Mouse (Mus musculus) cerebellum, adult 2 months (tissue): ENCODE measurements at regions not wholly inside any gene's neighbourhood (a gene's known extent, or its start where the extent isn't known, plus 50 kb on each side); places are given as distances from the start of the nearest gene placed in this dataset.

ENCODE experiments used
- DNase-seq, 2 experiments: peaks; one replicate each; pipeline ENCODE4 v3.0.0; 2021
- H3K27ac ChIP-seq: fragments of 200-500 bp; 2 replicates; pipeline ENCODE4 v1.5.1; 2012; ENCODE audit warnings: low read length, control low read depth, inconsistent platforms; ENCODE audit not compliant: insufficient read depth
- H3K27me3 ChIP-seq: fragments of 200-500 bp; 2 replicates; pipeline ENCODE4 v1.6.1; 2012; ENCODE audit warnings: inconsistent platforms, mild to moderate bottlenecking, low read length, moderate library complexity; ENCODE audit not compliant: control insufficient read depth, insufficient read depth
- H3K4me1 ChIP-seq: fragments of 200-500 bp; 2 replicates; pipeline ENCODE4 v1.6.1; 2011; ENCODE audit warnings: low read length; ENCODE audit not compliant: control insufficient read depth, insufficient read depth
- H3K4me3 ChIP-seq: fragments of 200-500 bp; replicated peaks from 2 replicates; pipeline ENCODE3; 2011; ENCODE audit warnings: mild to moderate bottlenecking, low read depth, low read length, control low read depth; ENCODE audit not compliant: insufficient read depth
- CTCF ChIP-seq: fragments of 200-500 bp; IDR thresholded peaks from 2 replicates; pipeline ENCODE4 v1.5.1; 2011; ENCODE audit warnings: low read depth, mild to moderate bottlenecking, control low read depth, low read length, moderate library complexity, borderline replicate concordance; ENCODE audit not compliant: insufficient read depth
- POLR2A ChIP-seq: fragments of 200-500 bp; IDR thresholded peaks from 2 replicates; pipeline ENCODE4 v1.6.1; 2011; ENCODE audit warnings: low read length, control low read depth, borderline replicate concordance; ENCODE audit not compliant: insufficient read depth
- WGBS: fragments of 180-500 bp; shearing (Covaris S2); methylation state at CpG from one replicate; pipeline ENCODE4 v1.1.7; 2018; 5-methylcytosine and 5-hydroxymethylcytosine counted together

GRCm38 (mm10) chr4:7669992-7670794 is 568.6 kb downstream of the Car8 start:
- Histone ChIP-seq H3K27ac (no peak overlapping the region), H3K4me1 (no peaks in the 10 kb centered on the region), H3K4me3 (no peak overlapping the region), H3K27me3 (no peaks in the 10 kb centered on the region)
- WGBS: 46% methylated on average over 4 of the region's 4 CpGs
- no peak for DNase-seq
- no peak for TF ChIP-seq CTCF
- TF ChIP-seq POLR2A: no peak

- Histone ChIP-seq H3K4me3 (no peak overlapping the region), H3K27ac (no peak overlapping the region), H3K4me1 (no peaks in the 10 kb centered on the region), H3K27me3 (no peaks in the 10 kb centered on the region)
- no peak for TF ChIP-seq POLR2A
- TF ChIP-seq CTCF: no peak
- 47% methylated on average over 7 of the region's 7 CpGs for WGBS
- no peak for DNase-seq
Measured at GRCm38 (mm10) chr4:7666935-7667594, 571.8 kb downstream of the Car8 start.

- Histone ChIP-seq H3K27me3 (no peaks in the 10 kb centered on the region), H3K27ac (no peak overlapping the region), H3K4me1 (no peaks in the 10 kb centered on the region), H3K4me3 (no peak overlapping the region)
- TF ChIP-seq CTCF: no peak
- no peak for TF ChIP-seq POLR2A
- DNase-seq: no peak
- WGBS: 56% methylated on average over 8 of the region's 8 CpGs
Measured at GRCm38 (mm10) chr4:7642878-7643590, 595.8 kb downstream of the Car8 start.

GRCm38 (mm10) chr4:7597671-7598390 is 641.0 kb downstream of the Car8 start:
- TF ChIP-seq CTCF: no peak
- no peak for TF ChIP-seq POLR2A
- Histone ChIP-seq H3K4me3 (no peak overlapping the region), H3K27ac (no peak overlapping the region), H3K4me1 (no peaks in the 10 kb centered on the region), H3K27me3 (no peaks in the 10 kb centered on the region)
- WGBS: 75% methylated on average over 4 of the region's 4 CpGs
- no peak for DNase-seq

- no peaks in the 10 kb centered on the region for H3K27me3 ChIP-seq
- WGBS: 74% methylated on average over 4 of the region's 4 CpGs
- DNase-seq: no peak
- TF ChIP-seq CTCF (no peak), POLR2A (no peak)
- H3K4me1 ChIP-seq: no peaks in the 10 kb centered on the region
- H3K4me3 ChIP-seq: no peak overlapping the region
- no peak overlapping the region for H3K27ac ChIP-seq
Measured at GRCm38 (mm10) chr4:7596116-7596515, 642.7 kb downstream of the Car8 start.

- no peak overlapping the region for H3K27ac ChIP-seq
- DNase-seq: no peak
- H3K4me3 ChIP-seq: no peak overlapping the region
- TF ChIP-seq POLR2A: no peak
- no peaks in the 10 kb centered on the region for H3K4me1 ChIP-seq
- H3K27me3 ChIP-seq: no peaks in the 10 kb centered on the region; the same call in 1 of the 2 replicates
- 26% methylated on average over 4 of the region's 4 CpGs for WGBS
Measured at GRCm38 (mm10) chr4:7583851-7584250, 655.0 kb downstream of the Car8 start.

- no peak for TF ChIP-seq POLR2A
- no peak for DNase-seq
- H3K27me3 ChIP-seq: no peaks in the 10 kb centered on the region; the same call in 1 of the 2 replicates
- H3K4me1 ChIP-seq: no peaks in the 10 kb centered on the region
- WGBS: 76% methylated on average over 4 of the region's 4 CpGs
- H3K27ac ChIP-seq: no peak overlapping the region
- H3K4me3 ChIP-seq: no peak overlapping the region
Measured at GRCm38 (mm10) chr4:7581931-7582330, 656.9 kb downstream of the Car8 start.
